Mouse (Mus musculus) intestine, embryonic 14.5 days (tissue): ENCODE data around the gene Nab2. TPM values are rescaled to one million over a fixed set of nuclear protein-coding genes. Genes with fewer than 3 reads are reported as not detected.
A peak's percentile ranks its signal among the peaks of the same experiment; 100 is the strongest.

Source experiments
- ATAC-seq: fragments of 200-750 bp; cut with Nextera tagmentation; replicated peaks from 2 replicates; pipeline ENCODE4 v1.8.0; 2017; ENCODE audit warnings: low read depth, moderate number of reproducible peaks, moderate TSS enrichment, moderate library complexity; ENCODE audit not compliant: low FRiP score, low TSS enrichment
- DNase-seq: peaks from one replicate; pipeline ENCODE4 v3.0.0-alpha.2; 2018; ENCODE audit warnings: low spot score
- H3K27ac ChIP-seq: fragments of 300-500 bp; sonication (generic); 2 replicates; pipeline ENCODE4 v1.5.1; 2014; ENCODE audit warnings: low read depth, mild to moderate bottlenecking, control low read depth
- H3K27me3 ChIP-seq: fragments of 300-500 bp; sonication (generic); replicated peaks from 2 replicates; pipeline ENCODE4 v1.6.1; 2014; ENCODE audit warnings: low read length, control low read depth; ENCODE audit not compliant: control insufficient read depth, insufficient read depth
- H3K36me3 ChIP-seq: fragments of 300-500 bp; sonication (generic); 2 replicates; pipeline ENCODE4 v1.6.1; 2014; ENCODE audit warnings: low read length, control low read depth; ENCODE audit not compliant: control insufficient read depth, insufficient read depth
- H3K4me1 ChIP-seq: fragments of 300-500 bp; sonication (generic); replicated peaks from 2 replicates; pipeline ENCODE4 v1.6.1; 2014; ENCODE audit warnings: low read length, control low read depth, mixed read lengths; ENCODE audit not compliant: control insufficient read depth, insufficient read depth
- H3K4me2 ChIP-seq: fragments of 300-500 bp; sonication (generic); 2 replicates; pipeline ENCODE4 v1.6.1; 2014; ENCODE audit warnings: low read length
- H3K4me3 ChIP-seq: fragments of 300-500 bp; sonication (generic); 2 replicates; pipeline ENCODE4 v1.5.1; 2014; ENCODE audit warnings: low read depth, low read length, control low read depth, mixed read lengths
- H3K9ac ChIP-seq: fragments of 300-500 bp; sonication (generic); 2 replicates; pipeline ENCODE4 v1.6.1; 2014; ENCODE audit warnings: mild to moderate bottlenecking, low read length
- H3K9me3 ChIP-seq: fragments of 300-500 bp; sonication (generic); 2 replicates; pipeline ENCODE4 v1.6.1; 2016; ENCODE audit warnings: low read length, control low read depth; ENCODE audit not compliant: control insufficient read depth
- WGBS: fragments of 180-500 bp; shearing (Covaris S2); extraction: QIAGEN DNeasy Blood & Tissue Kit; methylation state at CpG from one replicate; pipeline ENCODE4 v1.1.7; 2014; 5-methylcytosine and 5-hydroxymethylcytosine counted together
- polyA plus RNA-seq: library from polyadenylated mRNA; unstranded; fragments of >200 nt; fragmentation: Nextera tagmentation; extraction: Ambion mirVana; gene quantifications from 2 replicates; pipeline ENCODE4 v1.2.1, GENCODE M21; 2014

Gene Nab2
- polyA plus RNA-seq, 1 experiment from 2014 or later: 7.5 TPM

DNA sequence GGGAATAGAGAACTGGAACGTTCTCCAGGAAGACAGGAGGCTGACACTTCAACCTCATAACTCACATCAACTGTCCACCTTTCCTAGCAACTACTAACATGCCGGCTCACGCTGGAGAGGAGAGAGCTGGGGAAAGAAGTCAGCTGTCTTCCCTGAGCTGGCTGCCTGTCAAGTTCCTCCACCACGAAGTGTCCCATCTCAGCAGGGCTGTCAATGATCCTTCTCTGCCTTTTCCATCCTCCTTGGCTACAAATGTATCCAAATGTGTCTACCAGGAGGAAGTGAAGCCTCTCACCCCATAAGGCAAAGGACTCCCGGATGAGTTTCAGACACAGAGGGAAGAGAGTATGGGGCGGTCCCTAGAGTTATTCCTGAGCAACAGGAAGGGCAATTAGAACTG, 50.2 kb downstream of the Nab2 start:
- H3K9me3 ChIP-seq: no peaks in the 10 kb centered on the region
- H3K4me3 ChIP-seq: peak overlapping the region; percentile 75; the same call in 1 of the 2 replicates
- H3K27ac ChIP-seq: peak overlapping the region; percentile 97; the same call in 1 of the 2 replicates
- H3K4me2 ChIP-seq: peak overlapping the region; percentile 64
- WGBS: 31% methylated on average over 6 of the region's 6 CpGs
- H3K36me3 ChIP-seq: 0 out of 2 replicates have a peak, but pooled peaks cover 4% of the 10 kb centered on the region
- no peaks in the 10 kb centered on the region for H3K27me3 ChIP-seq
- H3K4me1 ChIP-seq: peaks cover 64% of the 10 kb centered on the region
- no peak for ATAC-seq
- DNase-seq: no peak
- H3K9ac ChIP-seq: no peak overlapping the region

DNA sequence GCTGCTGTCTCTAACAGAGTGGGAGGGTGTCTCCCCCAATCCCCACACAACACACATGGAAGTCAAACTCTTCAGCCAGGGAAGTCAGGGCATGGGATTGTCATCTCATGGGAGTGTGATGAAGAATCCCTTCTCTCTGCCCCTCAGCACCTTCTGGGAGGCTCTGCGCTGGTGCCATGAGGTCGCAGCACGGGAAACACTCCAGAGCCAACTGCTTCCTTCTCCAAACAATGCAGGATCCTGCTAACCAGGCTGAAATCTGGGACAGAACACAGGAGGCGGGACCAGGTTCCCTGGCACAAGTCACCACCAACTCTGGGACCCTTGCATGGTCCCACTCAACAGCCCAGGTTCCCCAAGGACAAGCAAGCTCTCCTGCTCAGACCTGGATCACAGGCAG, 51.1 kb downstream of the Nab2 start:
- Histone ChIP-seq H3K36me3 (peaks cover 8% of the 10 kb centered on the region; the same call in 1 of the 2 replicates), H3K4me1 (peaks cover 62% of the 10 kb centered on the region), H3K27me3 (no peaks in the 10 kb centered on the region), H3K4me2 (peak overlapping the region; percentile 64), H3K9me3 (no peaks in the 10 kb centered on the region), H3K4me3 (no peak overlapping the region), H3K27ac (no peak overlapping the region), H3K9ac (no peak overlapping the region)
- no peak for DNase-seq
- no peak for ATAC-seq
- WGBS: 50% methylated on average over 4 of the region's 4 CpGs

DNA sequence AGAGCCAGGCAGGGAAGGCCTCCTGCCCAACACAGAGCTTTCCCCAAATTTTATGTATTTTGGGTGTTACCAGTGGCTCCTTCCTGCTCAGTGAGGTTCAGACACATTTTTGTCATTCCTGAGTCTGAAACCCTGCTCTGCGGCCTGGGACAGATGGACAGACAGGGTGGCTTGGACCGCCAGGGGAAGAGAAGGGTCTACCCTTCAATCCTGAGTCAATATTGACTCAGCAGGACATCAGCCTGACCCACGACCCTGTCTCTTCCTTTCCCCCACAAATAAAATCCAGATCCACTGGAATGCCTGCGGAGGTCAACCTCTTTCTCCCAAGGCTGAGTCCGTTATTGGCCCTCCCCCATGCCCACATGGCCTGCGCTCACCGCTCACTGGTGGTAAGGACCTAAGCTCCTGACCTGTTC, 52.1 kb downstream of the Nab2 start:
- Histone ChIP-seq H3K27me3 (no peaks in the 10 kb centered on the region), H3K9me3 (no peaks in the 10 kb centered on the region), H3K4me2 (peak overlapping the region; percentile 16; the same call in 1 of the 2 replicates), H3K9ac (no peak overlapping the region), H3K4me1 (peaks cover 58% of the 10 kb centered on the region), H3K36me3 (peaks cover 18% of the 10 kb centered on the region), H3K4me3 (no peak overlapping the region), H3K27ac (peak overlapping the region; percentile 78)
- WGBS: 36% methylated on average over 7 of the region's 7 CpGs
- DNase-seq: no peak
- no peak for ATAC-seq

GRCm38 (mm10) chr10:127615591-127615990, 52.8 kb downstream of the Nab2 start:
- Histone ChIP-seq H3K27me3 (no peaks in the 10 kb centered on the region), H3K9ac (no peak overlapping the region), H3K9me3 (no peaks in the 10 kb centered on the region), H3K36me3 (peaks cover 23% of the 10 kb centered on the region), H3K27ac (peak overlapping the region; percentile 78), H3K4me1 (peaks cover 59% of the 10 kb centered on the region), H3K4me3 (no peak overlapping the region), H3K4me2 (peak overlapping the region; percentile 14; the same call in 1 of the 2 replicates)
- DNase-seq (no peak), ATAC-seq (no peak)
- 65% methylated on average over 3 of the region's 3 CpGs for WGBS

DNA sequence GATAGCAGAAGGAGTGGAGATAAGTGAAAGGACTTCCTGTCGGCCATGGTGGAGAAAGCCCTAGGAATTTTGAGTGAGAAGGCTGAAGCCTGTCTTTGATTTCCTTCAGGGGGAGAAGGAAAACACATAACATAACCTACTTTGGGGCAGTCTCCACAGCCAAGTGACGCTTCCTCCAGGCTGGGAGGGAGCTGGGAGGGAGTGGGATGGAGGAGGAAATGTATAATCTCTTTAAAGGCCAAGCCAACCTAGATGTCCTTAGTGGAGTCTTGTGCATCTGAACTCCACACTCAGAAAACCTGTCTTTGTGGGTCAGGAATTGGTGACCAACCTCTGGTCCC, 53.4 kb downstream of the Nab2 start:
- Histone ChIP-seq H3K4me3 (no peak overlapping the region), H3K4me2 (peak overlapping the region; percentile 40), H3K4me1 (peaks cover 65% of the 10 kb centered on the region), H3K9ac (no peak overlapping the region), H3K36me3 (peaks cover 29% of the 10 kb centered on the region), H3K9me3 (no peaks in the 10 kb centered on the region), H3K27ac (peak overlapping the region; percentile 78), H3K27me3 (no peaks in the 10 kb centered on the region)
- ATAC-seq (no peak), DNase-seq (no peak)
- WGBS: 24% methylated on average over 2 of the region's 2 CpGs

GRCm38 (mm10) chr10:127614236-127615033, 53.9 kb downstream of the Nab2 start:
- no peak for ATAC-seq

DNA sequence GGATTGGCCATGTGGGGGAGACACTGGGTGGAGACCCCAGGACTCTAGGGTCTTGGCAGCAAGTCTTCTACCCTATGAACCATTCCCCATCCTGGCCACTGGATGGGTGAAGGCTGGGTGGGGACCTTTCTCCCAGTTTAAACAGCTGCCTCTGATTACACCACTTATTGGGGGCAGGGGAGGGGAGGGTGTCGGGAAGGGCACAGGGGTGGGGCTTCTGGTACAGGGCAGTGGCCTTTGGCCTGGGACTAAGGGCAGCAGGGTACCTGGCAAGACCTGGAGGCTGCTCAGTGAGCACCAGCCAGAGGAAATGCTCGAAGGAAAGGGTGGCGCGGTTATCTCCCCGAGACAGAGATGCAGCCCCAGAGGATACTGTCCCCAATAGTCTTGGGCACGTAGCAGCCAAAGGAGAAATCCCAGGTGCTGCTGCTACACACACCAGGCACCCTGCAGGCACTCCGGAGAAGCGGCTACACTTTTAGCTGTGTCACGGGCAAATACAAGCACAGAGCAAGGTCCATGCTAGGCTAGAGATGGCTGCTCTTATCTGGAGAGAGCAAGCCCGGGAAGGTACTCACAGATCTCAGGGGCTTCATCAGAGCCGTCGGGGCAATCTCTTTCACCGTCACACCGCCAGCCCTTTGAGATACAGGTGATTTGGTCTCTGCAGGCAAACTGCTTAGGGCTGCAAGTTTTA, 56.1 kb downstream of the Nab2 start:
- WGBS: 86% methylated on average over 14 of the region's 14 CpGs

More at GRCm38 (mm10) chr10:127614236-127615033, 53.9 kb downstream of the Nab2 start:
- peak overlapping the region; percentile 40 for H3K4me2 ChIP-seq
- DNase-seq: peak; percentile 57
- peaks cover 32% of the 10 kb centered on the region for H3K36me3 ChIP-seq
- peaks cover 67% of the 10 kb centered on the region for H3K4me1 ChIP-seq
- H3K27me3 ChIP-seq: no peaks in the 10 kb centered on the region
- peak overlapping the region; percentile 30; the same call in 1 of the 2 replicates for H3K9ac ChIP-seq
- 26% methylated on average over 12 of the region's 12 CpGs for WGBS
- 0 out of 2 replicates have a peak overlapping the region, but pooled peaks have one; percentile 6 for H3K4me3 ChIP-seq
- peak overlapping the region; percentile 78 for H3K27ac ChIP-seq
- no peaks in the 10 kb centered on the region for H3K9me3 ChIP-seq

More for the DNA sequence above, 56.1 kb downstream of the Nab2 start:
- ATAC-seq (no peak), DNase-seq (no peak)
- Histone ChIP-seq H3K4me2 (no peak overlapping the region), H3K36me3 (peaks cover 39% of the 10 kb centered on the region), H3K27ac (no peak overlapping the region), H3K9me3 (no peaks in the 10 kb centered on the region), H3K9ac (no peak overlapping the region), H3K27me3 (no peaks in the 10 kb centered on the region), H3K4me3 (no peak overlapping the region), H3K4me1 (peaks cover 56% of the 10 kb centered on the region)
